Mouse (Mus musculus) brown adipose tissue, adult 24 weeks (tissue): ENCODE data around the gene Cyct. TPM values are rescaled to one million over a fixed set of nuclear protein-coding genes. Genes with fewer than 3 reads are reported as not detected.

Source experiments
- polyA plus RNA-seq: library from polyadenylated mRNA; stranded (reverse); fragments of >200 nt; gene quantifications from 2 replicates; pipeline ENCODE4 v1.2.4, GENCODE M21; 2012; ENCODE audit not compliant: missing spikeins, insufficient read depth, insufficient read length

Gene Cyct
- polyA plus RNA-seq, 1 experiment: not detected

Other genes with a start within 250 kb of the Cyct start
- 0.79 and 0.91 TPM in 2 replicates for gene Pde11a, start 21.7 kb downstream of the Cyct start, polyA plus RNA-seq
- 12.6 and 13.9 TPM in 2 replicates for gene Rbm45, start 9.5 kb upstream of the Cyct start, polyA plus RNA-seq
- gene Osbpl6, start 46.1 kb upstream of the Cyct start, polyA plus RNA-seq: 5.2 and 5.8 TPM in 2 replicates